Mouse (Mus musculus): ENCODE measurements around the gene Ppp1r14c. TPM values are rescaled to one million over a fixed set of nuclear protein-coding genes. Genes with fewer than 3 reads are reported as not detected.

Gene Ppp1r14c
- total and polyA plus RNA-seq, 2 experiments = not detected

DNA sequence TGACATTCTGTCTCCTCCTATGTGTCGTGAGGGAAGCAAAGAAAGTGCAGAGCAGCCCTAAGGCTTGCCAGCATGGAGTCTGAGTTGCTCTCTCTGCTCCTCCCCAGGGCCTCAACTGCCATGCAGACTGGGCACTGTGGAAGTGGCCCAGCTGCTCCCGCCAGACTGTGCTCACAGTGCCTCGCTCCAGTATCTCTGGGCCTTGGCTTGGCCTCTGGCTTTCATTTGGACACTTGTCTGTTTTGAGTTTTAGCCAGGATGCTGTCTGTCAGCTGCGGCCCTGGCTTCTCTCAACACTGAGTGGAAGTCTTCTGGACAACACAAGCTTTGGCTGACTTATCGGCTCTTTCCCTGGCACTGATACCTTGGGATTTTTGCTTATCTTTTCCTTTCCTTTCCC, 49.0 kb downstream of the Ppp1r14c start:
- Histone ChIP-seq H3K36me3 (ENCODE audit: control insufficient read depth, insufficient read depth, low read length) (no peaks in the 10 kb centered on the region), H3K27ac (replicated peaks; ENCODE audit: insufficient read depth, low read depth, low read length) (no peak overlapping the region), H3K9ac (ENCODE audit: low read depth, low read length) (no peak overlapping the region), H3K27me3 (ENCODE audit: control insufficient read depth, insufficient read depth, low read length) (no peaks in the 10 kb centered on the region), H3K4me3 (ENCODE audit: insufficient read depth, low read depth, low read length) (no peak overlapping the region), H3K79me2 (ENCODE audit: control insufficient read depth, insufficient read depth, low read length) (no peaks in the 10 kb centered on the region), H3K4me1 (ENCODE audit: control insufficient read depth, insufficient read depth, low read length) (no peaks in the 10 kb centered on the region)
- DNase-seq (ENCODE audit: extremely low read depth, low read depth, low spot score) = peak; percentile 8
- WGBS = 63% methylated on average over 5 of the region's 5 CpGs
- TF ChIP-seq POLR2A (IDR thresholded peaks at IDR 0.05; ENCODE audit: extremely low read depth, insufficient read depth, low read length) (no peak), CTCF (IDR thresholded peaks at IDR 0.05; ENCODE audit: low read depth, low read length) (no peak)

DNA sequence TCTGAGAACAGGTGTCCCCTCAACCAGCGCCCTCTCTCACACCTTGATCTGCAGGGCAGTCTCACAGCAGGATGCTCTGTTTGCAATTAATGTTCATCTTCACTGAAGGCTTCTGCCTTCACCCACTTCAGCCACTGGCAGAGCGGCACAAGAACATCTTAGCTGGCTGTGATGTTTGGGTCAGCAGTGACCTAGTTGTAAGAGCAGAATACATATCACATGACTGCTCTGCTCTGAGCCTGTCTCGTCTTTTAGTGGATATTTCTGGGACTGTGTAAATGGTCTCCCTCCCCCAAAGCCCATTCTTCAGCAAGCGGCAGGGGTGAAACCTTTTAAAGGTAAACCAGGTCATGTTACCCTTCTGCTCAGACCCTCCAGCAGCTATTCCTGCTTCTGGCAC, 50.7 kb downstream of the Ppp1r14c start:
- Histone ChIP-seq H3K27ac (replicated peaks; ENCODE audit: insufficient read depth, low read depth, low read length) (no peak overlapping the region), H3K4me1 (ENCODE audit: control insufficient read depth, insufficient read depth, low read length) (no peaks in the 10 kb centered on the region), H3K9ac (ENCODE audit: low read depth, low read length) (no peak overlapping the region), H3K27me3 (ENCODE audit: control insufficient read depth, insufficient read depth, low read length) (no peaks in the 10 kb centered on the region), H3K79me2 (ENCODE audit: control insufficient read depth, insufficient read depth, low read length) (no peaks in the 10 kb centered on the region), H3K36me3 (ENCODE audit: control insufficient read depth, insufficient read depth, low read length) (no peaks in the 10 kb centered on the region), H3K4me3 (ENCODE audit: insufficient read depth, low read depth, low read length) (no peak overlapping the region)
- TF ChIP-seq CTCF (IDR thresholded peaks at IDR 0.05; ENCODE audit: low read depth, low read length) = no peak
- WGBS = 56% methylated on average over 4 of the region's 4 CpGs
- no peak for DNase-seq (ENCODE audit: extremely low read depth, low read depth, low spot score)

DNA sequence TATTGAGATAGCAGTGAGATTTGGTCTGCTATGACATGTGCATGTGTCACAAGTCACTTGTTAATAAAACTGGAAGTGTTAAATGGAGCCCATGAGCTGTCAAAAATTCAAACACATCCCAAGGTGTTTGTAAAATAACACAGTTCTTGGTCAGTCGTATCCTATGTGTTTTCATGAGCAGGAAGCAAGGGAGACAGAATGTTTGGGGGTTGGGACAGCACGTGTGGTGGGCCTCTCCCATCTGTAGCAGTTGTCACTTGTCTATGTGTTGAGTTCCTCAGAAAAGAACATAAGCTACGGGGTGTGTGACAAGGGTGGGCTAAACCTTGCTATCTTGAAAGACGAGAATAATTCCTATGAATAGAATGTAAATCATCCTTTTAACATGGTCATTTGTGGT, 51.6 kb downstream of the Ppp1r14c start:
- Histone ChIP-seq H3K27me3 (ENCODE audit: control insufficient read depth, insufficient read depth, low read length) (no peaks in the 10 kb centered on the region), H3K36me3 (ENCODE audit: control insufficient read depth, insufficient read depth, low read length) (no peaks in the 10 kb centered on the region), H3K4me3 (ENCODE audit: insufficient read depth, low read depth, low read length) (no peak overlapping the region), H3K4me1 (ENCODE audit: control insufficient read depth, insufficient read depth, low read length) (no peaks in the 10 kb centered on the region), H3K79me2 (ENCODE audit: control insufficient read depth, insufficient read depth, low read length) (no peaks in the 10 kb centered on the region), H3K27ac (replicated peaks; ENCODE audit: insufficient read depth, low read depth, low read length) (no peak overlapping the region), H3K9ac (ENCODE audit: low read depth, low read length) (no peak overlapping the region)
- WGBS = 71% methylated on average over 4 of the region's 4 CpGs
- no peak for TF ChIP-seq CTCF (IDR thresholded peaks at IDR 0.05; ENCODE audit: low read depth, low read length)
- no peak for TF ChIP-seq POLR2A (IDR thresholded peaks at IDR 0.05; ENCODE audit: extremely low read depth, insufficient read depth, low read length)
- no peak for DNase-seq (ENCODE audit: extremely low read depth, low read depth, low spot score)

DNA sequence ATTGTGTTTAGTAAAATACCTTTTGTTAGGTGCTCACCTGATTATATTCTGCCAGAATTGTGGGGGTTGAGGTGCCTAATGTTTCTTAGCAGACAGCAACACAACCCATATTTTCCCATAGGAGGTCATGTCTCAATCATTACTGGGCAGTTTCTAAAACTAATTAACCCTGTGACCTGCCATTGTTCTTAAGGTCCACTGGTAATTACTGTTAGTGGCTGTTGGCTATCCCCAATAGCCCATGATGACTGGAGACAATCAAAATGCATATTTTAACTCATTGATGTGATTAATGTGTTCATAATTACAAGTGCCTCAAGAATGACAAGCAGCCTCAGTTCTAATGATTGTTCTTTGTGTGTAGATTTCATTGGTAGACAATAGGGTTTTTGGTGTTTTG, 58.2 kb downstream of the Ppp1r14c start:
- no peak overlapping the region for H3K9ac ChIP-seq (ENCODE audit: low read depth, low read length)
- H3K27me3 ChIP-seq (ENCODE audit: control insufficient read depth, insufficient read depth, low read length) = no peaks in the 10 kb centered on the region
- H3K27ac ChIP-seq (replicated peaks; ENCODE audit: insufficient read depth, low read depth, low read length) = no peak overlapping the region
- no peaks in the 10 kb centered on the region for H3K36me3 ChIP-seq (ENCODE audit: control insufficient read depth, insufficient read depth, low read length)
- no peaks in the 10 kb centered on the region for H3K4me1 ChIP-seq (ENCODE audit: control insufficient read depth, insufficient read depth, low read length)
- no peak overlapping the region for H3K4me3 ChIP-seq (ENCODE audit: insufficient read depth, low read depth, low read length)
- DNase-seq (ENCODE audit: extremely low read depth, low read depth, low spot score) = no peak
- no peaks in the 10 kb centered on the region for H3K79me2 ChIP-seq (ENCODE audit: control insufficient read depth, insufficient read depth, low read length)
- TF ChIP-seq POLR2A (IDR thresholded peaks at IDR 0.05; ENCODE audit: extremely low read depth, insufficient read depth, low read length) (no peak), CTCF (IDR thresholded peaks at IDR 0.05; ENCODE audit: low read depth, low read length) (no peak)

DNA sequence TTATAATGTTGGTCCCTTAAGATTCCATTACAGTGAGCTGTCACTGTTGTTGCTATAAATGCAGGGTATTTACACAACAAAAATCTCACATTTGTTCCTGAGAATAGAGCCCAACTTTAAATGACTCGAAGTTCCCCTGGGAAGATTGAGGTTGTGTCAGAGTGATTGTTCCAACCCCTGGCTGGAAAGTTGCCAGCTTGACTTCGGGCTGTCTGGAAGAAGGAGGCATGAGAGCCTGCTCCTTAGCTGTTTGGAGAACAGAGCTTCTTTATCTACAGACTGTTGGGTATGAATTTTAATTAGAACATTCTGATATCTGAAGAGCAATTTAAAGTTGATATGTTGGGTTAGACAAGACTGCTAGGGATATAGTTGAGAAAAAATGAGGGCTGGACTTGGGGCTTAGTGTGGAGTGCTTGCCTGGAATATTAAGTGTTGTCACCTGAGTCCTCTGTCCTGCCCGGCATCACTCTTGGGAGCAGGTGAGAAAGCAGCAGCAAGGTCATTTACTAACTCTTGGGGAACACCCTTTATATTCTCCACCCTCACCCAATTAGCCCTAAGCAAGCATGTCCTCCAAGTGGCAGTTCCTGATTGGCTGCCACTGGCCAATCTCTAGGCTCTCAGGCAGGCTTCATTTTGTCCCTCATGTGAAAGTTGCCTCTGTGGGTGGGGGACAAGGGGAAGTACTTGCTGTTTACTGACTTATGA, 62.0 kb downstream of the Ppp1r14c start:
- no peaks in the 10 kb centered on the region for H3K36me3 ChIP-seq (ENCODE audit: control insufficient read depth, insufficient read depth, low read length)
- no peaks in the 10 kb centered on the region for H3K79me2 ChIP-seq (ENCODE audit: control insufficient read depth, insufficient read depth, low read length)
- WGBS = 77% methylated on average over 3 of the region's 3 CpGs
- no peaks in the 10 kb centered on the region for H3K27me3 ChIP-seq (ENCODE audit: control insufficient read depth, insufficient read depth, low read length)
- no peaks in the 10 kb centered on the region for H3K4me1 ChIP-seq (ENCODE audit: control insufficient read depth, insufficient read depth, low read length)
- TF ChIP-seq POLR2A (IDR thresholded peaks at IDR 0.05; ENCODE audit: extremely low read depth, insufficient read depth, low read length) (no peak), CTCF (IDR thresholded peaks at IDR 0.05; ENCODE audit: low read depth, low read length) (no peak)
- no peak for DNase-seq (ENCODE audit: extremely low read depth, low read depth, low spot score)
- no peak overlapping the region for H3K9ac ChIP-seq (ENCODE audit: low read depth, low read length)
- no peak overlapping the region for H3K4me3 ChIP-seq (ENCODE audit: insufficient read depth, low read depth, low read length)
- no peak overlapping the region for H3K27ac ChIP-seq (replicated peaks; ENCODE audit: insufficient read depth, low read depth, low read length)

DNA sequence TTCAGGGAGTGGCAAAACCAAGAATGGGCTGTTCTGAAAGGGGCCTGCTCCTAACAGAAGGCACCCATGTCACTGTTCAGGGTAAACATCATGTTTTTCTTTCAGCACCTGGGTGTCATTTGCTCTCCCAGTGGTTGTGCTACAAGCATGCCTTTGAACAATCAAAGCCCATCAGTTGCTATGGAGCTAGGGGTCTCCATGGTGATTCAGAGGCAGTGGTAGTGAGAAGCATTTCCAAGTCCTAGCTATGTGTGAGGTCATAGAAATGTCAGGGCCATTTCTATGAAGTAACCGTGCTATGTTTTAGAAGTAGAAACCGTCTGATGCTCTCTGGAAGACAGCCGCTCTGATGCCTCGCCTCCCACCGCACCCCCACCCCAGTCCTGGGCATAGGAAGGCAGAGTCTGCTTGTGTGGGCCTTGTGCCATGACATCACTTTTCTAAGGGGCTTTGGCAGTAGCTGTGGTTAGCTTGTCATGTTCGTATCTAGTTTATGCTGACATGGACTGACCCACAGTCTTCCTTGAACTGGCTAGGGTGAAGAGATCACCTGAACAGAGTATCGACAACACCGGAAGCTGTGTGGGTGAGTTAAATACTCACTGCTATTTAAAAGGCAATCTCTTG, 69.1 kb downstream of the Ppp1r14c start:
- no peaks in the 10 kb centered on the region for H3K27me3 ChIP-seq (ENCODE audit: control insufficient read depth, insufficient read depth, low read length)
- no peaks in the 10 kb centered on the region for H3K4me1 ChIP-seq (ENCODE audit: control insufficient read depth, insufficient read depth, low read length)
- no peak overlapping the region for H3K9ac ChIP-seq (ENCODE audit: low read depth, low read length)
- no peak overlapping the region for H3K27ac ChIP-seq (replicated peaks; ENCODE audit: insufficient read depth, low read depth, low read length)
- WGBS = 94% methylated on average over 8 of the region's 8 CpGs
- no peaks in the 10 kb centered on the region for H3K79me2 ChIP-seq (ENCODE audit: control insufficient read depth, insufficient read depth, low read length)
- no peak overlapping the region for H3K4me3 ChIP-seq (ENCODE audit: insufficient read depth, low read depth, low read length)
- no peak for DNase-seq (ENCODE audit: extremely low read depth, low read depth, low spot score)
- no peak for TF ChIP-seq POLR2A (IDR thresholded peaks at IDR 0.05; ENCODE audit: extremely low read depth, insufficient read depth, low read length)
- TF ChIP-seq CTCF (IDR thresholded peaks at IDR 0.05; ENCODE audit: low read depth, low read length) = no peak
- H3K36me3 ChIP-seq (ENCODE audit: control insufficient read depth, insufficient read depth, low read length) = no peaks in the 10 kb centered on the region

All from liver, adult 2 months (tissue).